Mouse (Mus musculus): ENCODE measurements around the gene Adam12. TPM values are rescaled to one million over a fixed set of nuclear protein-coding genes. Genes with fewer than 3 reads are reported as not detected.

Gene Adam12
- total RNA-seq, 1 experiment, result 3.9 TPM

DNA sequence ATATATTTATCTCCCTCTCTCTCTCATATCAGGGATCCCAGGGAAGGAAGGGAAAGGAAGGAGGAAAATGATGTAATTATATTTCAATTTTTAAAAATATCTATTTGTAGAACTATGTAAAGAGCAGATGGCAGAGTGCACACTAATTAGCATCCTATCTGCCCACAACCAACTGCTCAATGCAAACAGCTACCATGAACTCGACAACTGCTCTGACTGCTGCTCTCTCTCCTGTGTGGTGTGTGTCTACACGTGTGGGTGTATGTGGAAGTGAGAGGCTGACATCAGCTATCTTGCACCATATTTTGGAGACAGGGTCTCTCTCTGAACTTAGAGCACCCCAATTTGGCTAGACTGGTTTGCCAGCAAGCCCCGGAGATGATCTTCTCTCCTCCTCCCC, 320.1 kb downstream of the Adam12 start:
- H3K9me3 ChIP-seq (ENCODE audit: control insufficient read depth, insufficient read depth, low read depth, low read length), result no peaks in the 10 kb centered on the region
- H3K4me1 ChIP-seq (ENCODE audit: control insufficient read depth in 2 of 2, insufficient read depth in 2 of 2, low read length in 2 of 2, poor library complexity in 1 of 2), result no peaks in the 10 kb centered on the region; a peak in 1 of 4 replicates
- H3K4me3 ChIP-seq (ENCODE audit: insufficient read depth in 1 of 2, low read depth in 1 of 2, low read length in 2 of 2, poor library complexity in 1 of 2, severe bottlenecking in 1 of 2), result no peak overlapping the region
- in situ Hi-C loops (cut with MboI; ENCODE audit: low sequenced_read_pairs in 2 of 2, unreplicated experiment in 2 of 2), result no loop called here
- no peaks in the 10 kb centered on the region for H3K36me3 ChIP-seq (ENCODE audit: control insufficient read depth, insufficient read depth, low read length, poor library complexity, severe bottlenecking)
- DNase-seq (ENCODE audit: low read depth, low spot score), result no peak
- no peak overlapping the region for H3K27ac ChIP-seq (ENCODE audit: insufficient read depth, low read depth, low read length, poor library complexity, severe bottlenecking)
- no peak overlapping the region for H3K9ac ChIP-seq (ENCODE audit: insufficient read depth, low read depth, low read length, poor library complexity, severe bottlenecking)
- TF ChIP-seq CHD2 (IDR thresholded peaks at IDR 0.05; ENCODE audit: low read depth, low read length) (no peak), ZNF384 (IDR thresholded peaks at IDR 0.05; ENCODE audit: low read depth, low read length) (no peak), HCFC1 (IDR thresholded peaks at IDR 0.05; ENCODE audit: borderline replicate concordance, insufficient read depth, low read length) (no peak), MAFK (IDR thresholded peaks at IDR 0.05; ENCODE audit: insufficient read depth, low read depth, low read length) (no peak), ZC3H11A (IDR thresholded peaks at IDR 0.05; ENCODE audit: borderline replicate concordance, low read depth, low read length) (no peak)

GRCm38 (mm10) chr7:133909833-133910375, 322.0 kb downstream of the Adam12 start:
- Histone ChIP-seq H3K9ac (ENCODE audit: insufficient read depth, low read depth, low read length, poor library complexity, severe bottlenecking) (no peak overlapping the region), H3K4me1 (ENCODE audit: control insufficient read depth in 2 of 2, insufficient read depth in 2 of 2, low read length in 2 of 2, poor library complexity in 1 of 2) (no peaks in the 10 kb centered on the region; a peak in 1 of 4 replicates), H3K27ac (ENCODE audit: insufficient read depth, low read depth, low read length, poor library complexity, severe bottlenecking) (no peak overlapping the region), H3K4me3 (ENCODE audit: insufficient read depth in 1 of 2, low read depth in 1 of 2, low read length in 2 of 2, poor library complexity in 1 of 2, severe bottlenecking in 1 of 2) (no peak overlapping the region), H3K36me3 (ENCODE audit: control insufficient read depth, insufficient read depth, low read length, poor library complexity, severe bottlenecking) (no peaks in the 10 kb centered on the region), H3K9me3 (ENCODE audit: control insufficient read depth, insufficient read depth, low read depth, low read length) (no peaks in the 10 kb centered on the region)
- in situ Hi-C loops (cut with MboI; ENCODE audit: low sequenced_read_pairs in 2 of 2, unreplicated experiment in 2 of 2), result no loop called here
- DNase-seq (ENCODE audit: low read depth, low spot score), result no peak
- no peak for TF ChIP-seq HCFC1 (IDR thresholded peaks at IDR 0.05; ENCODE audit: borderline replicate concordance, insufficient read depth, low read length)
- TF ChIP-seq ZNF384 (IDR thresholded peaks at IDR 0.05; ENCODE audit: low read depth, low read length), result no peak
- TF ChIP-seq MAFK (IDR thresholded peaks at IDR 0.05; ENCODE audit: insufficient read depth, low read depth, low read length), result no peak
- TF ChIP-seq ZC3H11A (IDR thresholded peaks at IDR 0.05; ENCODE audit: borderline replicate concordance, low read depth, low read length), result no peak
- TF ChIP-seq CHD2 (IDR thresholded peaks at IDR 0.05; ENCODE audit: low read depth, low read length), result no peak

DNA sequence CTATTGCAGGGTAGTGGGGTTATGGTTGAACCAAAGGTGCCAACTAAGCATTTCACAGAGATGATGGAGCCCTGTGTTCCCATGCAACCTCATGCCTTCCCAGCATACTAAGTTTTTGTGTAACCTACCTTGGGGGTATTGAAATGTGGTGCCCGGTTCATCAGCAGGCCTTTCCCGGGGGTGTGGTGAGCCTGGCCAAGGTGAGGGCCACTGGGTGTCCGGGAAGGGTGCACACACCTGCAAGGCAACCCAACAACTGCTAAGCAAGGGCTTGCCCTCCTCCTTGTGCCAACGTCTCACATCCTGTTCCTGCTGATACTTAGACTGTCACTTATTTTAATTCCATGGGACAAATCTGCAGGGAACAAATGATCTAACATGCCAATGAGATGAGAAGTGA, 323.0 kb downstream of the Adam12 start:
- TF ChIP-seq HCFC1 (IDR thresholded peaks at IDR 0.05; ENCODE audit: borderline replicate concordance, insufficient read depth, low read length) (no peak), MAFK (IDR thresholded peaks at IDR 0.05; ENCODE audit: insufficient read depth, low read depth, low read length) (no peak), ZC3H11A (IDR thresholded peaks at IDR 0.05; ENCODE audit: borderline replicate concordance, low read depth, low read length) (no peak), CHD2 (IDR thresholded peaks at IDR 0.05; ENCODE audit: low read depth, low read length) (no peak), ZNF384 (IDR thresholded peaks at IDR 0.05; ENCODE audit: low read depth, low read length) (no peak)
- Histone ChIP-seq H3K4me1 (ENCODE audit: control insufficient read depth in 2 of 2, insufficient read depth in 2 of 2, low read length in 2 of 2, poor library complexity in 1 of 2) (no peaks in the 10 kb centered on the region; a peak in 1 of 4 replicates), H3K9ac (ENCODE audit: insufficient read depth, low read depth, low read length, poor library complexity, severe bottlenecking) (no peak overlapping the region), H3K36me3 (ENCODE audit: control insufficient read depth, insufficient read depth, low read length, poor library complexity, severe bottlenecking) (no peaks in the 10 kb centered on the region), H3K4me3 (ENCODE audit: insufficient read depth in 1 of 2, low read depth in 1 of 2, low read length in 2 of 2, poor library complexity in 1 of 2, severe bottlenecking in 1 of 2) (no peak overlapping the region), H3K9me3 (ENCODE audit: control insufficient read depth, insufficient read depth, low read depth, low read length) (no peaks in the 10 kb centered on the region), H3K27ac (ENCODE audit: insufficient read depth, low read depth, low read length, poor library complexity, severe bottlenecking) (no peak overlapping the region)
- DNase-seq (ENCODE audit: low read depth, low spot score), result no peak
- in situ Hi-C loops (cut with MboI; ENCODE audit: low sequenced_read_pairs in 2 of 2, unreplicated experiment in 2 of 2), result no loop called here

DNA sequence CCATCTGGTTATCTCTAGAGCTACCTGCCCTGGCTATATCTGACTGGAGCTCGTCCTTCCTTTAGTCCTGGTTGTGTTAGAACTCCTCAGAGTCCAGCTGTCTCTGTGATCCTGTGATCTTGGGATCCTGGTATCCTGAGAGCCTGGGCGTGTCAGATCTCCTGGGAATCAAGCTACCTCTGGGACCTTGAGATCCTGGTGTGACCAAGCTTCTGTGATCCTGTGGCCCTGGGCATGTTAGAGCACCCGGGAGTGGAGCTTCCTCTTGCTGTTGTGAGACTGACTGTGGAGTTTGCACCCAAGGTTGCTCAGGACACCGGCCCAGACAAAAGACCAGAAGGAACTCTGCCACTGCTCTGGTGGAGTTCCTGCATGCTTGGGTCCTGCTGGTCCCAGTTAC, 332.6 kb downstream of the Adam12 start:
- Histone ChIP-seq H3K27ac (ENCODE audit: insufficient read depth, low read depth, low read length, poor library complexity, severe bottlenecking) (no peak overlapping the region), H3K9ac (ENCODE audit: insufficient read depth, low read depth, low read length, poor library complexity, severe bottlenecking) (no peak overlapping the region), H3K4me1 (ENCODE audit: control insufficient read depth in 2 of 2, insufficient read depth in 2 of 2, low read length in 2 of 2, poor library complexity in 1 of 2) (no peaks in the 10 kb centered on the region), H3K4me3 (ENCODE audit: insufficient read depth in 1 of 2, low read depth in 1 of 2, low read length in 2 of 2, poor library complexity in 1 of 2, severe bottlenecking in 1 of 2) (no peak overlapping the region), H3K36me3 (ENCODE audit: control insufficient read depth, insufficient read depth, low read length, poor library complexity, severe bottlenecking) (no peaks in the 10 kb centered on the region), H3K9me3 (ENCODE audit: control insufficient read depth, insufficient read depth, low read depth, low read length) (no peaks in the 10 kb centered on the region)
- in situ Hi-C loops (cut with MboI; ENCODE audit: low sequenced_read_pairs in 2 of 2, unreplicated experiment in 2 of 2), result no loop called here
- TF ChIP-seq MAFK (IDR thresholded peaks at IDR 0.05; ENCODE audit: insufficient read depth, low read depth, low read length) (no peak), CHD2 (IDR thresholded peaks at IDR 0.05; ENCODE audit: low read depth, low read length) (no peak), HCFC1 (IDR thresholded peaks at IDR 0.05; ENCODE audit: borderline replicate concordance, insufficient read depth, low read length) (no peak)
- no peak for DNase-seq (ENCODE audit: low read depth, low spot score)

DNA sequence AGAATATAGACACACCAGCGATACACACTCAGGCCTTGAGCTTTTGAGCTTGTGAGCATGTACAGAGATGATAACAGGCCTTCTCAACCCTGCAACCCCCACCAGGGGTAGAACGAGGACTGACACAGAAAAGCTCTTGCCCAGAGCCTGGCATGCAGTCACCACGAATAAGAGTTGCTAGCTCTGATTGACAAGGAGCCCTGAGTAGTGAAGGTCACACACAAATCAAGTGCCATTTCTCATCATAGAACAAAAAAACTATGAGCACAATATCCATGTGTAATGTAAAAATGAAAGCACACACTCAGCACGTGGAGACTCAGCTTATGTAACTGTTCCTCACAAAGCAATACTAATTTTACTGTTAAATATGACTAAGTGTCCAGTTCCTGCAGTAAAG, 340.1 kb downstream of the Adam12 start:
- Histone ChIP-seq H3K27ac (ENCODE audit: insufficient read depth, low read depth, low read length, poor library complexity, severe bottlenecking) (no peak overlapping the region), H3K4me1 (ENCODE audit: control insufficient read depth in 2 of 2, insufficient read depth in 2 of 2, low read length in 2 of 2, poor library complexity in 1 of 2) (no peaks in the 10 kb centered on the region), H3K4me3 (ENCODE audit: insufficient read depth in 1 of 2, low read depth in 1 of 2, low read length in 2 of 2, poor library complexity in 1 of 2, severe bottlenecking in 1 of 2) (no peak overlapping the region), H3K9me3 (ENCODE audit: control insufficient read depth, insufficient read depth, low read depth, low read length) (no peaks in the 10 kb centered on the region), H3K9ac (ENCODE audit: insufficient read depth, low read depth, low read length, poor library complexity, severe bottlenecking) (no peak overlapping the region), H3K36me3 (ENCODE audit: control insufficient read depth, insufficient read depth, low read length, poor library complexity, severe bottlenecking) (no peaks in the 10 kb centered on the region)
- DNase-seq (ENCODE audit: low read depth, low spot score), result no peak
- in situ Hi-C loops (cut with MboI; ENCODE audit: low sequenced_read_pairs in 2 of 2, unreplicated experiment in 2 of 2), result no loop called here
- no peak for TF ChIP-seq ZC3H11A (IDR thresholded peaks at IDR 0.05; ENCODE audit: borderline replicate concordance, low read depth, low read length)
- TF ChIP-seq CHD2 (IDR thresholded peaks at IDR 0.05; ENCODE audit: low read depth, low read length), result no peak
- TF ChIP-seq MAFK (IDR thresholded peaks at IDR 0.05; ENCODE audit: insufficient read depth, low read depth, low read length), result no peak

Measured in ES-E14 (cell line).